Mouse (Mus musculus): ENCODE results near the gene Gm47996. TPM values are rescaled to one million over a fixed set of nuclear protein-coding genes. Genes with fewer than 3 reads are reported as not detected.
"Not testable (repeated sequence)": the region's sequence is repeated elsewhere in the genome, so short reads cannot be mapped to it uniquely, and the experiment has no call there.

The Gm47996 gene
- polyA plus RNA-seq (2012; rRNA removed) = 0.06 TPM in 1 of 2 replicates, not detected in the other
- not detected in 2 replicates for polyA plus RNA-seq (2014; fragmentation: Nextera tagmentation; extraction: Ambion mirVana)

- not testable (repeated sequence) for ATAC-seq (ENCODE audit: low FRiP score, low read depth)
Observed at GRCm38 (mm10) chr1:151209824-151210355, at the start of gene Gm47996. Gene Gm47996 (plus strand): TSS chr1:151210131.

GRCm38 (mm10) chr1:151166031-151166430, 43.9 kb upstream of the Gm47996 start:
- Histone ChIP-seq H3K9ac (ENCODE audit: low read depth, low read length, severe bottlenecking) (no peak overlapping the region), H3K9me3 (ENCODE audit: control insufficient read depth, low read length) (no peaks in the 10 kb centered on the region), H3K4me2 (replicated peaks; ENCODE audit: low read depth, low read length, severe bottlenecking) (no peak overlapping the region), H3K4me1 (ENCODE audit: control insufficient read depth, insufficient read depth, low read length) (peaks cover 8% of the 10 kb centered on the region), H3K27ac (replicated peaks; ENCODE audit: low read depth, low read length) (no peak overlapping the region), H3K27me3 (ENCODE audit: control insufficient read depth, insufficient read depth, low read length) (no peaks in the 10 kb centered on the region), H3K36me3 (ENCODE audit: control insufficient read depth, insufficient read depth, low read length) (no peaks in the 10 kb centered on the region), H3K4me3 (replicated peaks; ENCODE audit: low read length) (no peak overlapping the region)
- DNase-seq (ENCODE audit: low spot score) (no peak), ATAC-seq (ENCODE audit: low FRiP score, low read depth) (no peak)
- 33% methylated on average over 8 of the region's 8 CpGs for WGBS
- no peak for TF ChIP-seq POLR2A (IDR thresholded peaks at IDR 0.05; ENCODE audit: borderline replicate concordance, extremely low read depth, insufficient read depth, insufficient read length)

More at GRCm38 (mm10) chr1:151209824-151210355, at the start of gene Gm47996:
- not testable (repeated sequence) for H3K4me1 ChIP-seq (ENCODE audit: control insufficient read depth, insufficient read depth, low read length); H3K9me3 ChIP-seq (ENCODE audit: control insufficient read depth, low read length); H3K4me2 ChIP-seq (replicated peaks; ENCODE audit: low read depth, low read length, severe bottlenecking); H3K36me3 ChIP-seq (ENCODE audit: control insufficient read depth, insufficient read depth, low read length); H3K4me3 ChIP-seq (replicated peaks; ENCODE audit: low read length); H3K27me3 ChIP-seq (ENCODE audit: control insufficient read depth, insufficient read depth, low read length); DNase-seq (ENCODE audit: low spot score); H3K9ac ChIP-seq (ENCODE audit: low read depth, low read length, severe bottlenecking); H3K27ac ChIP-seq (replicated peaks; ENCODE audit: low read depth, low read length)
- 87% methylated on average over 4 of the region's 8 CpGs for WGBS

GRCm38 (mm10) chr1:151167297-151168047, 42.5 kb upstream of the Gm47996 start:
- no peak for TF ChIP-seq POLR2A (IDR thresholded peaks at IDR 0.05; ENCODE audit: borderline replicate concordance, extremely low read depth, insufficient read depth, insufficient read length)
- Histone ChIP-seq H3K9me3 (ENCODE audit: control insufficient read depth, low read length) (no peaks in the 10 kb centered on the region), H3K27me3 (ENCODE audit: control insufficient read depth, insufficient read depth, low read length) (no peaks in the 10 kb centered on the region), H3K4me1 (ENCODE audit: control insufficient read depth, insufficient read depth, low read length) (peaks cover 8% of the 10 kb centered on the region), H3K9ac (ENCODE audit: low read depth, low read length, severe bottlenecking) (no peak overlapping the region), H3K36me3 (ENCODE audit: control insufficient read depth, insufficient read depth, low read length) (no peaks in the 10 kb centered on the region), H3K4me3 (replicated peaks; ENCODE audit: low read length) (no peak overlapping the region), H3K4me2 (replicated peaks; ENCODE audit: low read depth, low read length, severe bottlenecking) (no peak overlapping the region), H3K27ac (replicated peaks; ENCODE audit: low read depth, low read length) (no peak overlapping the region)
- ATAC-seq (ENCODE audit: low FRiP score, low read depth) (no peak), DNase-seq (ENCODE audit: low spot score) (no peak)
- 30% methylated on average over 12 of the region's 12 CpGs for WGBS

- Histone ChIP-seq H3K9ac (ENCODE audit: low read depth, low read length, severe bottlenecking) (no peak overlapping the region), H3K9me3 (ENCODE audit: control insufficient read depth, low read length) (no peaks in the 10 kb centered on the region), H3K4me3 (replicated peaks; ENCODE audit: low read length) (no peak overlapping the region), H3K27ac (replicated peaks; ENCODE audit: low read depth, low read length) (no peak overlapping the region), H3K36me3 (ENCODE audit: control insufficient read depth, insufficient read depth, low read length) (no peaks in the 10 kb centered on the region), H3K27me3 (ENCODE audit: control insufficient read depth, insufficient read depth, low read length) (no peaks in the 10 kb centered on the region), H3K4me1 (ENCODE audit: control insufficient read depth, insufficient read depth, low read length) (peaks cover 8% of the 10 kb centered on the region), H3K4me2 (replicated peaks; ENCODE audit: low read depth, low read length, severe bottlenecking) (no peak overlapping the region)
- DNase-seq (ENCODE audit: low spot score) (no peak), ATAC-seq (ENCODE audit: low FRiP score, low read depth) (no peak)
- 70% methylated on average over 3 of the region's 3 CpGs for WGBS
- TF ChIP-seq POLR2A (IDR thresholded peaks at IDR 0.05; ENCODE audit: borderline replicate concordance, extremely low read depth, insufficient read depth, insufficient read length) = no peak
Observed at GRCm38 (mm10) chr1:151168637-151169036, 41.3 kb upstream of the Gm47996 start.

- H3K27ac ChIP-seq (replicated peaks; ENCODE audit: low read depth, low read length) = no peak overlapping the region
- H3K4me1 ChIP-seq (ENCODE audit: control insufficient read depth, insufficient read depth, low read length) = peaks cover 8% of the 10 kb centered on the region
- DNase-seq (ENCODE audit: low spot score) (no peak), ATAC-seq (ENCODE audit: low FRiP score, low read depth) (no peak)
- no peak for TF ChIP-seq POLR2A (IDR thresholded peaks at IDR 0.05; ENCODE audit: borderline replicate concordance, extremely low read depth, insufficient read depth, insufficient read length)
- H3K9me3 ChIP-seq (ENCODE audit: control insufficient read depth, low read length) = no peaks in the 10 kb centered on the region
- H3K4me2 ChIP-seq (replicated peaks; ENCODE audit: low read depth, low read length, severe bottlenecking) = no peak overlapping the region
- H3K4me3 ChIP-seq (replicated peaks; ENCODE audit: low read length) = no peak overlapping the region
- H3K27me3 ChIP-seq (ENCODE audit: control insufficient read depth, insufficient read depth, low read length) = no peaks in the 10 kb centered on the region
- no peaks in the 10 kb centered on the region for H3K36me3 ChIP-seq (ENCODE audit: control insufficient read depth, insufficient read depth, low read length)
- H3K9ac ChIP-seq (ENCODE audit: low read depth, low read length, severe bottlenecking) = no peak overlapping the region
- WGBS = 85% methylated on average over 2 of the region's 2 CpGs
Observed at GRCm38 (mm10) chr1:151171572-151172461, 38.1 kb upstream of the Gm47996 start.

Data from limb, embryonic 14.5 days (tissue).